Mouse (Mus musculus) R1 (cell line): ENCODE measurements around the gene Csdc2.

ENCODE experiments used
- DNase-seq: peaks from one replicate; pipeline ENCODE4 v3.0.0-alpha.2; 2018; ENCODE audit warnings: low read depth, low spot score

The Csdc2 gene

GRCm38 (mm10) chr15:81924933-81925332, 11.6 kb upstream of the Csdc2 start:
- no peak for DNase-seq

DNA sequence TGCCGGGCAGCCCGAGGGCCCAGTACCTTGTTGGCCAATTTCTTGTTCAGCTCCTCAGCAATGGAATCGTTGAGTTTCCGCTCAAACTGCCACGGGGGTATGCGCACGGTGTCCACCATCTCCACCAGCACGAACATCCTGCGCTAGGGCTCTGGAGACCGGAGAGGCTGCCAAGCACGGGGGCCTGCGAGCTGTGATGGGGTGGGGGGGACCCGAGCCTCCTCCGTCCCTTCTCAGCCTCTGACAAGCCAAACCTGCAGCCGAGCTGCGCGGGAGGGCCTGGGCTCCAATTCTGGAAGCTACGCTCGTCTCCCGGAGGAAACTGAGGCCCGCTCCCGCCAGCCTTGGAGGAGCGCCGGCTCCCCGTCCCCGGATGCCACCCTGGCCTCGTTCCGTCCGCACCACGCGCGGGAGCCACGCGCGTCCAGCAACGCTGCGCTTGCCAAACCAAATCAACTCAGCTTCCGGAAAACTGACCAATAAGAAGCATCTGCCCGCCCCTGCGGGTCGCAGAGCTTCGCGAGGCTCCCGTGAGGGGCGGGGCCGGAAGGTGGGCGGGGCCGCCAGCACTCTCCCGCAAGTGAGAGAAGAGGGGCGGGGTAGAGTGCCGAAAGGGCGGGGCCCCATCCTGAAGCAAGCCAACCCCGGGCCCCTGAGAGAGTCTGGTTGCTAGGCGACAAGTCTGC, 10.7 kb upstream of the Csdc2 start, which contains the start of gene Polr3h:
Gene Polr3h, minus strand, starts transcription at position 481 of the 686 bp plus-strand sequence.
- peak; percentile 98 for DNase-seq

- no peak for DNase-seq
Measured at GRCm38 (mm10) chr15:81926446-81926822, 10.1 kb upstream of the Csdc2 start.

DNA sequence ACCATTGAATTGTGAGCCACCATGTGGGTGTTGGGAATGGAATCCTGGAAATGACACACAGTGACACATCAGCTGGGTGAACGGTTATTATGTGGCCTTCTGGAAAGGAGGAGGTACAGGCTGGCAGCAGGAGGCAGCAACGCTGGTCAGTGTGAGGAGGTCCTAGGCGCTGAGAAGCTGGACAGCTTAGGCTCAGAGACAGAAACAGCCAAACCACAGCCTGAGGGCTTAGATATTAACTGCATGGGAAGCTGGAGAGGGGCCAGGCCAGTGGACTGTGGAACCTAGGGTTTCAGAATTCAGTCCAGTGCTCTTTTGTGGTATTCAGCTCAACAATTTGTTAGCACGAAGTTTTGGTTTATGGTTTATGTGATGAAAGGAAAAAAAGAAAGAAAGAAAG, 8.8 kb upstream of the Csdc2 start:
- no peak for DNase-seq

DNA sequence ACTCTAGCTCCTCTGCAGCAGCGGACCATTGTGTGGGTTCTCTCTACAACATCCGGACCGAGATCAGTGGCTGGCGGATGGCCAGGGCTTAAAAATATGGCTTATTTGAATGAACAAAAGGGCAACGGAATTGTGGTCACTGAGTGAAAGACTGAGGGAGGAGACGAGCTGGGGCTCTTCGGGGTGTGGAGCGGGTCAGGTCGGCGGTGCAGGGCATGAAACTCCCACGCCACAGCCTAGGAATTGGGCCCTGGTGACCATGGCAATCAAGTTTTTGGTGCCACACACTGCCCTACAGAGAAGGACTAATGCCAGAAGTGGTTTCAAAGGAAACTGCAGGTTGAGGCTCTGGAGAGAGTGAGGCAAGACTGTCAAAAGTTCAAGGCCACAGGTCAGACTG, 8.3 kb upstream of the Csdc2 start:
- DNase-seq: no peak

DNA sequence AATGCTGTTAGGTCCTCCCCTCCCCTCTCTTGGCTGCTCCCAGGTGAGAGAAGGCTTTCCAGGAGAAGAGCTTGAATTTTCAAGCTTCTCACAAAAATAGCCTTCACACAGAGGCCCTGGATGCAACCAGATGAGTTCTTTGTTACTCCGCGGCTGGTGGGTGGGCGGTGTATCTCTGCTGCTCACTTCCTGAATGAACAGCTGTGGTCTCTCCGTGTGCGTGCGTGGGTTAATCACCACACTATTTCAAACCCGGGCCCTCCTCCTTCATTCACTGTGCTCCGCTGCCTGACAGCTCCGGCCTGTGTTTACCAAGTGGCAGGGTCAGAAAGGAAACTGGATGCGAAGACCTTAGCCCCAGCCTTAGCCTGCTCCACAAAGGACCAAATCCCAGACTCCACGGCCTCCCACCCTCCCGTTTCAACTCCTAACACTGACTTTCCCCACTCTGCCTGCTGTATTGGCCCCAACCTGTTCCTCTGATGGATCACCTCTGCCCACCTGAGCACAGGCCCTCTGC, 3.5 kb upstream of the Csdc2 start:
- DNase-seq: no peak

DNA sequence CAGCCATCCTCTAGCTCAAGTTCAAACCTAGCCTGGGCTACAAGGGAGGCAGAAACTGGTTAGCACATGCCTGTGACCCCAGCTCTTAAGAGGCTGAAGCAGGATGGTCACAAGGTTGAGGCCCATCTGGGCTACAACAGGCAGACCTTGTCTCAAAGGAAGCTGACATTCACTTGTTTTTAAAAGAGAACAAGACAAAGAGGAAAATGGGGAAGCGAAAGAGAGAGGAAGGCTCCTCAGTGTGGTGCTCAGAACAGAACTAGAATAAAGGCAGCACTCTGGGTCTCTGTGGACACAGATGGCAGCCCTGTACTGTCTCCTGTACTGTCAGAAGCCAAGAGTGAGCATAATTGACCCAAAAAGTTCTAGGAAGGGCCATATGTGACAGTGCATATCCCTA, 2.6 kb upstream of the Csdc2 start:
- no peak for DNase-seq

DNA sequence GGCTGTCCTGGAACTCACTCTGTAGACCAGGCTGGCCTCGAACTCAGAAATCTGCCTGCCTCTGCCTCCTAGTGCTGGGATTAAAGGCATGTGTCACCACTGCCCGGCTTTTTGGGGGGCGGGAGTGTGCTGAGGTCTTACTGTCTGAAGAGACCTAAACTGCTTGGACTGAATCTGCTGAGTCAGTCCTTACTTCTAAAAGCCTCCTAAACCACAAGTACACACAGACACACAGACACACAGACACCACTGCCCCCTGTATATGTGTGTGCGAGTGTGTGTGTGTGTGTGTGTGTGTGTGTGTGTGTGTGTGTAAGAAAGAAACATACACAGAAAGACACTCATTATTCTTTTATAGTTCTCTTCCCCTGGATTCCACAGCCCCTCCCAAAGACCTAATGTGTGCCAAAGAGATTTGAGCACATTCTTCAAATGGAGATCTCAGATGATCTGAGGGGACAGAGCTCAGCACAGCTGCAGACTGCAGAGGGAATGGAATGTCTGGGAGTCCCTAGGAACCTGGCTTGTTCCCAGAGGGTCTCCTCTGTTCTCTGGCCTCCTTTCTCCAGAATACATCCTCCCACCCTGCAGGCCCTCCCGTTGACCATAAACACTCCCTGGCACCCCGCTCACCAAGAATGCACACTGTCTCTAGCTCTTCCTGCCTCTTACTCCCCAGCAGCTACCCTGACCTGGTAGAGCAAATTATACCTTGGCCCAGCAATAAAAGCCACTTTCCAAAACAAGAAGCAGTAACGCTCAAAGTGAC, 506 bp upstream of the Csdc2 start:
- no peak for DNase-seq

DNA sequence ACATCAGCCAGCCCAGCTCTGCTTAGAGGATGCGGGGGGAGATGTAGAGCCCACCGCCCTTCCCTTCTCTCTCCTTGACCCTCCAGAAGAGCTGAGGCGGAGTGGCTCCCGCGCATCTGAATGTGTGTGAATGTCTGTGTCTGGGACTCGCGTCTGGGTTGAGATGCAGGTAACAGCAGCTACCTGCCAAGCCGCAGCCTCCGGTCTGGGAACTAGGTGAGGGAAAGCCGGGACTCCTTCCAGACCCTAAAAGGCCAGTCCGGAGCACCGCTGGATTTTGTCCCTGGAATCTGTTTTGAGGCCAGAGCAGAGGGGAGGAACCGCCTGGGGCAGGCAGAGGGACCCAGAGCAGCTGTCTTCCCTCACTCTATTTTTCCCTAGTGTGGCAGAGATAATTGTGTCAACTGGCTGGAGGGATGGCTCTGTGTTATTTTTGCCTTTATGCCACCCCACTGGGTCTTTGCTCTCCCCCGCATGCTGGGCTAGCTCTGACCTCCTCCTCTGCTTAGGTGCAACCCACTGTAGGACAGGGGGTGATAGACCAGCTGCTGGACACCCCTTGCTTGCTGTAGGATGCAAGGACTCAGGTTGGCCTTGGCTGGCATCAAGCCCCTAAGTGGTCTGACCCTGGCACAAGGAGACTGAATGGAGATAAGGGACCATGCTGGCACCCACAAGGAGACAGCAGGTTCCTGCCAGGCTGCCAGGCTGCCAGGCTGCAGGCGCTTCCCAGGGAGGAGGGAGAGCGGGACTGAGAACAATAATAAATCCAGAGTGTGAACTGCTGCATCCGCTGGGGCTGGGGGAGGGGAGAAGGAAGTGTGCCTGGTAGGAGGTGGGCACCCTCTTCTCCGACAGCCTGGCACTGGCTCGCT, 776 bp downstream of the Csdc2 start:
- no peak for DNase-seq

DNA sequence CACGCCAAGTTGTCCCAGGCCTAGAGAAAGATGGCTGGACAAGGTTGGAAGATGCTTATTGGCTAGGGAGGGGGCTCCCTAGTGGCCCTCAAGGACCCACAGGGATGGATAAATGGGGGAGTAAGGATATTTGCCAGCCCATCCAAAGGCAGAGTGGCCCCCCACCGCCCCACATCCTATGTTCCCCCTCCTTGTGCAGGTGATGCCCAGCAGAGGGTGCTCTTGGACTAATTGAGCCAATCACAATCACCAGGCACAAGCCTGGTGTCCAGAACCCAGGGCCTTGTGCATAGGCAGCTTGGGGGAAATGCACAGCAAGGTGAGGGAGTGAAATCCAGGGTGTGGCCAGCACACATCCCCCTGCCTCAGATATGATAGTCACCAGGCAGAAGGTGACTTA, 1.7 kb downstream of the Csdc2 start:
- peak; percentile 66 for DNase-seq

DNA sequence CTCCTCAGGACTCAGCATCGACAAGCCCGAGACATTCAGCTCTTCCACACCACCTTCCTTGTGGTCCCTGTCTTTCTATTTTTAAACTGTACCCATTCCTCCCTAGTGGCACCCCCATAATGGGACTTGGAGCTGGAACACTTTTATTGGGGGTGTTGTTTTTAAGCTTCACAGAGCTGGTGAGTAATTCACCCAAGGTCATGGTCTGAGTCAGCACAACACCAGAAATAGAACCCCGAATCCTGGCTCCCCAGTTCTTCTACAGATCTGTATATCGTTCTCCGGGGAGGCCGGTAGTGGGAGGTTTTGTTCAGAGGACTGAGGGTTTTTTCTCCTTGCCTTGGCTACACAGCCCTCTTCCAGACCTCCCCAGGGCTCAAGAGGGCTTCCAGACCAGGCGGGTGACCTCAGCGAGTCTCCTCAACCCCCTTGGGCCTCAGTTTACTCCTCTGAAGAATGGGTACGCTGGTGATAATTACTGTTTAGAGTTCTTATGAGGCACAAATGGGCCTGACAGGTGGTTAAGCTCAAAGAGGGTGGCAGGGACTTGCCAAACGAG, 2.7 kb downstream of the Csdc2 start:
- no peak for DNase-seq

- DNase-seq: no peak
Measured at GRCm38 (mm10) chr15:81939774-81940173, 3.2 kb downstream of the Csdc2 start.

DNA sequence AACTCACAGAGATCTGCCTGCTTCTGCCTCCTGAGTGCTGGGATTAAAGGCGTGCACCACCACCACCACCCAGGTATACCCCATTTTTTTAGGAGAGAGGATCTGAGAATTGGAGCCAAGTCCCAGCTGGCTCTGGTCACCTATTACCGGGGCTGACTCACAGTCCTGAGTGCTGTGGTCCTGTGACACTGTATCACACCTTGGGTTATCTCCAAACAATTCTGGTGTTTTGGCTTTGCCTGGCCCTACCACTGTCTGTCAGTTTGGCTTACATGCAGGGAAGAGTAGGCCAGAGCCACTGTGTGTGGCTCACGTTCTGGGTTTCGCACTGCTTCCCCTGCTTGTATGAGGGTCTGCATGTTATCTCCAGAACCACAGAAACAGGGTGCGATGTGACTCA, 3.7 kb downstream of the Csdc2 start:
- DNase-seq: no peak

DNA sequence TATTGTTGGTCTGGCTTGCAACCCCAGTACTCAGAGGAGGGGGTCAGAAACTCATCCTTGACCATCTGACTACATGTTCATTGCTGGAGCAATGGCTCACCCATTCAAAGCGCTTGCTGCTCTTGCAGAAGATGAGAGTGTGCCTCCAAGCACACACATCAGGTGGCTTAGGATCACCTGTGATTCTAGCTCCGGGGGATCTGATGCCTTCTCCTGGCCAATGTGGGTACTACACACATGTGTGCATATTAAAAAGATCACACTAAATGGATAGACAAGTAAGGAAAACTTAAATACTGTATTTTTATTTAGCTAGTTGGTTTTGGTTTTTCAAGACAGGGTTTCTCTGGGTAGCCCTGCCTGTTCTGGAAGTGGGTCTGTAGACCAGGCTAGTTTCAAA, 4.5 kb downstream of the Csdc2 start:
- peak; percentile 52 for DNase-seq

DNA sequence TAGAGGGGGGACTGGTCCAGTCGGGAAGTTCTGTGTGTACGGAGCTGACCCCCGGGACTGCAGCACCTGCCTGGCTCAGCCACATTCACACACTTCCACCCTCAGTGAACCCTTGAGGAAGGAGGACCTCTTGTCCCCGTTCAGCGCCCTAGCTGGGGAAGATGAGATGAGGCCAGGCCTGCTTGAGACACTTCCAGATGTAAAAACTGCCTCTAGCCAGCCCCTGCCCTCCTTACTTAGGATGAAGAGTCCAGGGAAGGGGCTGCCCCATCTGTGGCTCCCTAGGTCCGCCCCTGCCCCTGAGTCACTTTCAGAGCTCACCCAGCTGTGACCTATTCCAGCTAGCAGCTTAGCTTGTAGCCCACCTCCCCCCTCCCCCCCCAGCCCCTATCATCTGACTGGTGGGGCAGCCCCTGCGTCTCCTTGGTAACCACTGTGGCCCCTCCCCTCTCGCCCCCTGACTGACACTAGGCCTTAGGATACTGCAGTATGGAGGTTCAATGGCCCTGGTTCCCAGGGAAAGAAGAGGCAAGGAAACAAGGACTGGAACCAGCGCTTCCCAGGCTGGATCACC, 6.7 kb downstream of the Csdc2 start:
- DNase-seq: no peak

GRCm38 (mm10) chr15:81949076-81949475, 12.5 kb downstream of the Csdc2 start:
- no peak for DNase-seq

DNA sequence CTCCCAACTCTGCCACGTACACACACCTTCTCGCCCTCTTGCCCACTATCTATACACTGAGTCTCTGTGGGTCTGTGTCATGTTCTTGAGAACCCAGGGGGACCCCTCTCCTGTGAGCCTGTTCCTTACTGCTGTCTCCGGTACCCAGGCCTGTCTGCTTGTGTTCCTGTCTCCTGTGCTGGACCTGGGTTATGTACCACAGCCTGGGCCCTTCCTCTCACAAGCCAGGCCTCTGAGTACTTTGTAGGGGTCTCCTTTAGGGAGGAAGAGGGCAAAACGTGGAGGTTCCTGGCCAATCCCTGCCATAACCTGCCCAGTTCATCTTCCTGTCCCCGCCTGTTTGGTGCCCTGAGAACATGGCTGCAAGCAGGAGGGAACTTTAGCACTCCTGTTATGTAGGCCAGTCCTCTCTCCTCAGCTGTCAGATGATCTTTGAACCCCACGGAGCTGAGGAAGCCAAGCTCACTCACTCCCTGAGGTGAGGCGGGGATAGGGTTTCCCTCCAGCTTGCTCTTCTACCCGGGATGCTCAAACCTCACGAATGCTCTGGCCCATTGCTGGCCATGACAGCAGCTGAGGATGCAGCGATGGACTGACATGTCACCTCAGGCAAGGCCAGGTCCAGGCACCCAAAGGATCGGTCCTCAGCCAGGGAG, 13.0 kb downstream of the Csdc2 start:
- DNase-seq: no peak

DNA sequence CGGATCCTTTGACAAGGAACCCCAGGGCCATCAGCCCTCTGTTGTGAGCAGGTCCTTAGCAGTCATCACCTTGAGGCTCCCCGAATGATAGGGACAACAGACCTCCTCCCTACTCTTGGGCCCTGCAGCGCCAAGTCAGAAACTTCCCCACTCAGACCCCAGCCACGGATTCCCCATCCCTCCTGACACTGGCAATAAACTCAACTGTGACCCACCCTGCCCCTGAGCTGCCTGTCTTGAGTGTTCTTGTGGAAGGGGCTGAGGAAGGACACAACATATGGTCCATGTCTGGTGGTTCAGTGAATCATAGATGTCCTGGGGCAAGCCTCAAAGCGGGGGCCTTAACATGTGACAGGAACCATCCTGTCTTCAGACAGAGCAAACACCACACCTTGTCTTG, 14.2 kb downstream of the Csdc2 start:
- DNase-seq: no peak

DNA sequence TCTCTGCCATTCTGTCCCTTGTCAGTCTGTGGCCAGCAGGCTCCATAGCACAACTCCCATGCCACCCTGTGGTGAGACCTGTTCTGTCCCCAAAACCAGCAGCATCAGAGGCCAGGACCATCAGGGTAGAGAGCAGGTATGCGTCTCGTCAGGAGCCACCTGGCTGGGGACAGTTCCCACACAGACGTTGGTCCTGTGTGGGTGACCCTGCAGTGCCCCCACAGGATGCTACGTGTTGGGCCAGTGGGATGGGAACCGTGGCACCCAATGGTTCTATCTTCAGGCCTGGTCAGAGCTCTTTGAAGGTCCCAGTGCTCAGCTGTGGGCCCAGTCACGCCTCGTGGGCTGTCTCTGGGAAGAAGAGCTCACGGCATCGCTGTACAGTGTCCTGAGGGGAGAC, 14.6 kb downstream of the Csdc2 start:
- DNase-seq: no peak

DNA sequence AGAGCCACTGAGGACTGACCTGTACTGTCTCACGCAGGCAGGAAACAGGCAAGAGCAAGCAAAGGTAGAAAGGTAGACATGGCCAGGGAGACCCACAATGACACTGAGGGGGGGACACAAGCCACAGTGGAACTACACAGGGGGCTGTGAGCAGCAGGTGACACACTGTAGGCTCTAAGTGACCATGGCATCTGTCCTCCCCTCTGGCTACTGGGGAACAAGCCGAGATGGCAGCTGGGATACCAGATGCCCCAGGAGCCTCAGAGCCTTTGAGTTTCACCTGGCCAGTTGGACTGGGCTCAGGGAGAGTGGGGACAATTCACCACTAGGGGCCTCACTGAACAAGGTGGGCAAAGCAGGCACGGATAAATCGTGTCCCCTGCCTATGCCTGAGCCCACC, 15.8 kb downstream of the Csdc2 start:
- no peak for DNase-seq

DNA sequence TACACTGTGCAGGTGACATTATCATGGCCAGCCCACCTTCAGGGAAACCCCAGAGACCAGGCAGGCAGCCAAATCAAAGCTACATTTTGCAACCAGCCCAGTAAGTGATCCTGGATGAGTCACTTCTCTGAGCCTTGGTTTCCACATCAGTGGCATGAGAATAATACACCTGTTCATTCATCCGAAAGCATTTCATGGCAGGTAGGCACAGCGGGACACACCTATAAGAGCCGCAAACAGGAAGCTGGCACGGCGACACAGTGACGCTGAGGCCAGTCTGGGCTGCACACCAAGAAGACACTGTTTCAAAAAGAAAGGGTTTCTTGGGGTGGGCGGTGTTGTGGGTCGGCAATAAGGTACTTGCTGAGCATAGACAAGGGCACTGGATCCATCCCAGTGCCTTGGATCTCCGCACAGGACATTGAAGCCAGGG, 17.6 kb downstream of the Csdc2 start:
- no peak for DNase-seq
